Mouse (Mus musculus): ENCODE measurements around the gene Zfp128.
"Not testable (repeated sequence)": the region's sequence is repeated elsewhere in the genome, so short reads cannot be mapped to it uniquely, and the experiment has no call there.

Gene Zfp128

DNA sequence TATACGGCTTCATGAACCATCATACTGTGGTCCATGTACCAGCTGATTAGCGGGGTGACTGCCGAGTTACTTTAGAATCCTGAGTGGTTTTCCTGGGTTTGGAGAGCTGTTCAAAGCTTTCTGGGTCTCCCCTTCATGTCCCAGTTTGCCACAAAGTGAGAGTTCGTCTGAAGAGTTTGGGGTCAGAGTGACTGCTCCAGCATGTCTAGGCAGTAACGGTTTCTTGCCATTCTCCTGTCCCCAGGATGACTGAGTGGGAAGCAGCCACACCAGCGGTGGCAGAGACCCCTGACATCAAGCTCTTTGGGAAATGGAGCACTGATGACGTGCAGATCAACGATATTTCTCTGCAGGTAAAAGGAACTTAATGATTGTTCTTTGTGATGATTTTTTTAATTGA is 41.8 kb downstream of the Zfp128 start:
- no peak for DNase-seq

DNA sequence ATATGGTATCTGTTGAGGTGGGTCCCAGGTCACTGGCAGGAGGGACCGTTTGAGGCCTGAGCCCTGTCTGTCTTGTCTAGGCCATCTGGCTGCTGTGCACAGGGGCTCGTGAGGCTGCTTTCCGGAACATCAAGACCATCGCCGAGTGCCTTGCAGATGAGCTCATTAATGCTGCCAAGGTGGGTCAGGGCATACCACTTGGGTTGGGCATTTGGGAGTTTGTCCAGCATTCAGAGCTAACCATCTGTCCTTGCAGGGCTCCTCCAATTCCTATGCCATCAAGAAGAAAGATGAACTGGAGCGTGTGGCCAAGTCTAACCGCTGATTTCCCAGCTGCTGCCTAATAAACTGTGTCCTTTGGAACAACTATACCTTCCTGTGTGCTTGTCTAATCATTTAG is 45.3 kb downstream of the Zfp128 start:
- DNase-seq: no peak

DNA sequence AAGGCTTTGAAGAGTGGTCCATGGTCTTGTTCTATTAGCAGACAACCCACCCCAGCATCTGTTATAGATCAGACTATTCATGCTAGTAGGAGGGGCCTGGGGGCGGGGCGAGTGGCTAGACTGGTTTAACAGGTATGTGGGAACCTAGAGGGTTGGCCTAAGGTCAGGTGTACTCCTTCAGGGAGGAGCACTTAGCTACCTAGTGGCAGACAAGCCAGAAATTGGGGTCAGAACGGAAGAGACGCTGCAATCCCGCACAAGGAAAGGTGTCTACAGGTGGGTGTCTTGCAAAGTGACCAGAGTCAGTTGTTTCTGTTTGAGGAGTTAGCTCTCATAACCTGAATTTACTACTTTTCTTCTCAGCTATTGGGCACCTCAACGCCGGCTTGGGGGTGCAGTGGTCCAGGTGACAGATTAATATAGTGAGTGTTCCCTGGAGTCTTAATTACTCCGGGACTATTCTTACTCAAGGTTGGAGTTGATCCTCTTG is 46.3 kb downstream of the Zfp128 start, which contains the start of gene Rnf225:
Rnf225 (plus strand) TSS at position 226 of the 490 bp plus-strand sequence.
- peak; percentile 62 for DNase-seq

DNA sequence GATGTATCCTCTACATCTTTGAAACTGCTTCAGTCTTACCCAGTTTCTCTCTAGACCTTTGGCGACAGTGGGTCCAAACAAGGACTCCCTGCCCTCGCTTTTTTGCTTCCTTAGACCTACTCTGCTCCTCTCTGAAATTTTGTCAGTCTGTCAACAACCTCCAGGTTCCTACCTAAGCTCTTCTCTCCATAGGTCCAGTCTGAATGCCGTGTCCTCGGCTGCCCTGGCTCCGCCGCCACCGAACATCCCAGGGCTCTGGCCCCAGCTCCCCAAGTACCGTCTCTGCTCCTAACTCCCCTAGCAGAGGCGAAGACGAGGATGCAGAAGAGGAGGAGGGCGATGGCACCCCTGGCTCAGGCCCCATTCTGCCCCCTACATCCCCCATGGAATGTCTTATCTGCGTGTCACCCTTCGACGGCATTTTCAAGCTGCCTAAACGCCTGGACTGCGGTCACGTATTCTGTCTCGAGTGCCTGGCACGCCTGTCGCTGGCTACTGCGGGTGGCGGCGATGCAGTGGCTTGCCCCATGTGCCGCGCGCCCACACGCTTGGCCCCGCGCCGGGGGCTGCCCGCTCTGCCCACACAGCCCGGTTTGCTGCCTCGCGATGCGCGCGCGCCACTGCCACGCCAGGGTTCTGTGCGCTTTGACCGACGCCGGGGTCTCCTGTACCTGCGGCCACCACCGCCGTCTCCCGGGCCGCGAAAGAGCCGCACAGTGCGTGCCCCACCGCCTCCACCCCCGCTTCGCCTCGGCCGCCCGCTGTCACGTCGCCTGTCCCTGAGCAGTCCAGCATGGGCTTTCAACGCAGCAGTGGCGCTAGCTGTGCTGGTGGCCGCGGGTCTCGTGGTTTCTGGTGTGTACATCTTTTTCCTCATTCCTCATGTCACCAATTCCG is 47.0 kb downstream of the Zfp128 start:
- DNase-seq: no peak

DNA sequence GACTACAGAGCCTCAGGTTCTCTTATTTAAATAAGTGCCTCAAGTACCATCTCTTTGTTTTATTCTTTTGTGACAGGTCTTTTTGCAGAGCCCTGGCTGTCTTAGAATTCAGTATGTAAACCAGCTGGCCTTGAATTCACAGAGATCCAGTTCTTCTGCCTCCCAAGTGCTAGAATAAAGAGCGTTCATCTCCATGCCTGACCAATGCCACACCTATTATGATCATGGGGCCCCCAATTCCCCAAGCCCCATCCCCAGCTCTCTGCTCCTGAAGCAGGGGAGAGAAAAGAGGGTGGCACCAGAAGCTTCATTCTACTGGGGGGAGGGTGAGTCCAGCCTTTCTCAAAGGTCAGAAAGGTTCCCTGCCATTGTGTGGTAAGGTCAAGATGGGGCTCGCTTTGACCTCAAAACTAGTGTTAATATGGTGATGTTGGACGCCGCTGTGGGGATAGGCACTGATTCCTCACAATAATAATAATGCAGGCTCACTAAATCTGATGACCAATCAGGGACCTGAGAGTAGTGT is 52.7 kb downstream of the Zfp128 start:
- no peak for DNase-seq

DNA sequence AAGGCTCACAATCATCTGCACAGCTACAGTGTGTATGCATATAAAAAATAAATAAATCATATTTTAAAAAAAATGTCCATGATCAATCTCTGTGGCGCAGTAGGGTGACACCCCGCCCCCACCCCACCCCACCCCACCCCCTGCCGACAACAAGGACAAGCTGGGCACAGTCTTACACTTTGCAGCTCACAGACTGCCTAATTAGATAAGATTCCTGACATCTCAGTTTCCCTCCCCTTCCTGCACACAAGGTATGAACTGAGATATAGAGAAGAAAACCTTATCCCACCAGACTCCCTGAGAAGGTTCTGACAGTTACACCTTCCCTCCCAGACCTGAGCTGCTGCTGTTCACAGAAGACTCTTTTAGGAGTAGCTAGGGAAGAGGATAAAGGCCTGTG is 53.8 kb downstream of the Zfp128 start:
- no peak for DNase-seq

DNA sequence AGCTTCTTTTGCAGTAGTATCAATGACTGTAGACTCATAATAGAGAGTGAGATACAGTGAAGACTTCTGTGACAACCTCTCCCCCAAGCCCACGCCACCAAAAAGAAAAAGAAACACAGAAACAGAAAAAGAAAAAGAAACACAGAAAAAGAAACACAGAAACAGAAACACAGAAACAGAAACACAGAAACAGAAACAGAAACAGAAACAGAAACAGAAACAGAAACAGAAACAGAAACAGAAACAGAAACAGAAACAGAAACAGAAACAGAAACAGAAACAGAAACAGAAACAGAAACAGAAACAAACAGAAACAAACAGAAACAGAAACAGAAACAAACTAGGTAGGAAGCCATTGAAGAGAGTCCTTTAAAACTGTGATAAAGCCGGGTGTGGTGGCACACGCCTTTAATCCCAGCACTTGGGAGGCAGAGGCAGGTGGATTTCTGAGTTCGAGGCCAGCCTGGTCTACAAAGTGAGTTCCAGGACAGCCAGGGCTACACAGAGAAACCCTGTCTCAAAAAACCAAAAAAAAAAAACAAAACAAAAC is 56.4 kb downstream of the Zfp128 start:
- not testable (repeated sequence) for DNase-seq

DNA sequence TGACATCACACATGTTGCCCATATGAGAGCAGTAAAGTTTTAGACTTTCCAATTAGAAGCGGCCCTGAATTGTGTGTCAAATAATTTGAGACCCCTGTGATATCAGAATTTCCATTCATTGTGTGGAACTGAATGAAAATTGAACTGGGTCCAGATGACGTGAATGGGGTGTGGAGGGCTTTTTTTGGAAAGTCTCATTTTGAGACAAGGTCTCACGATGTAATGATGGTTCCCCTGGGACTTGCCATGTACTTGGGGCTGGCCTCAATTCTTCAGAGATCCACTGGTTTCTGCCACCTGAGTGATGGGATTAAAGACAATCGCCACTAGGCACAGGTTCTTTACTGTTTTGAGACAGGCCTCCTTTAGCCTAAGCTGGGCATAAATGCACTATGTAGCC is 59.6 kb downstream of the Zfp128 start:
- no peak for DNase-seq
